Mouse (Mus musculus): ENCODE results near the gene Cnot3.

GRCm38 (mm10) chr7:3705911-3706310, 60.8 kb downstream of the Cnot3 start:
- TF ChIP-seq CTCF (IDR thresholded peaks at IDR 0.05; ENCODE audit: control insufficient read depth, insufficient read depth, insufficient read length): no peak
- TF ChIP-seq CEBPB (IDR thresholded peaks at IDR 0.05; ENCODE audit: low read depth): no peak

Measured in C2C12 (cell line).